Mouse (Mus musculus) lung, embryonic 16.5 days (tissue): ENCODE data around the gene Dnajb13. TPM values are rescaled to one million over a fixed set of nuclear protein-coding genes. Genes with fewer than 3 reads are reported as not detected.

Source experiments
- ATAC-seq: fragments of 200-750 bp; cut with Nextera tagmentation; 2 replicates; pipeline ENCODE4 v1.8.0; 2017; ENCODE audit warnings: low read depth, mild to moderate bottlenecking, moderate library complexity
- H3K27ac ChIP-seq: fragments of 300-500 bp; sonication (generic); 2 replicates; pipeline ENCODE4 v1.5.1; 2014; ENCODE audit warnings: mild to moderate bottlenecking, control low read depth, low read length
- H3K27me3 ChIP-seq: fragments of 300-500 bp; sonication (generic); 2 replicates; pipeline ENCODE4 v1.6.1; 2014; ENCODE audit warnings: low read depth, low read length, mixed read lengths; ENCODE audit not compliant: control insufficient read depth, insufficient read depth
- H3K36me3 ChIP-seq: fragments of 300-500 bp; sonication (generic); 2 replicates; pipeline ENCODE4 v1.6.1; 2014; ENCODE audit warnings: low read length; ENCODE audit not compliant: control insufficient read depth, insufficient read depth
- H3K4me1 ChIP-seq: fragments of 300-500 bp; sonication (generic); replicated peaks from 2 replicates; pipeline ENCODE4 v1.6.1; 2014; ENCODE audit warnings: low read length, mixed read lengths; ENCODE audit not compliant: control insufficient read depth, insufficient read depth
- H3K4me2 ChIP-seq: fragments of 300-500 bp; sonication (generic); 2 replicates; pipeline ENCODE4 v1.6.1; 2014; ENCODE audit warnings: low read depth, low read length, control low read depth
- H3K4me3 ChIP-seq: fragments of 300-500 bp; sonication (generic); 2 replicates; pipeline ENCODE4 v1.5.1; 2014; ENCODE audit warnings: mild to moderate bottlenecking, low read length, control low read depth
- H3K9ac ChIP-seq: fragments of 300-500 bp; sonication (generic); 2 replicates; pipeline ENCODE4 v1.6.1; 2014; ENCODE audit warnings: low read length, control low read depth
- H3K9me3 ChIP-seq: fragments of 300-500 bp; sonication (generic); 2 replicates; pipeline ENCODE4 v1.6.1; 2016; ENCODE audit warnings: low read length; ENCODE audit not compliant: control insufficient read depth
- WGBS: fragments of 180-500 bp; shearing (Covaris S2); extraction: QIAGEN DNeasy Blood & Tissue Kit; methylation state at CpG from one replicate; pipeline ENCODE4 v1.1.7; 2014; 5-methylcytosine and 5-hydroxymethylcytosine counted together
- polyA plus RNA-seq: library from polyadenylated mRNA; unstranded; fragments of >200 nt; fragmentation: Nextera tagmentation; extraction: Ambion mirVana; gene quantifications from 2 replicates; pipeline ENCODE4 v1.2.1, GENCODE M21; 2015

Gene Dnajb13
- polyA plus RNA-seq, 1 experiment from 2014 or later: 8.5 TPM

DNA sequence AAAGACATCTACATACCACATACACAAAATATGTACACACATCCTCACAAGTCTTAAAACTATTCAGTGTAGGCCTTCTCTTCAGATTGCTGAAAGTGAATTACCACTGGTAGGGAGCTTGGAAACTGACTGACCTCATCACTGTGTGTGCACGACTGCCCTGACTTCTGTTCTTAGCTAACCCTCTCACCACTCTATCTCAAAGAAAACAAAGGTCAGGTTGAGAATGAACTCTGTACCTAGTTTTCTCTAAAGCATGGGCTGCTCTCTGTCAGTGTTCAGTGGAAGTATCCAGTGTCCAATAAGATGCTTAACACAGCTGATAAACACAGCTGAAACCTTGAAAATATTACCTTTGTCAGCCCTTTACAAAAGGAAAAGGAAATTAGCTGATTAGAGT, 29.7 kb upstream of the Dnajb13 start:
- ATAC-seq: no peak
- Histone ChIP-seq H3K27ac (no peak overlapping the region), H3K9me3 (no peaks in the 10 kb centered on the region), H3K4me3 (no peak overlapping the region), H3K4me1 (no peaks in the 10 kb centered on the region), H3K9ac (no peak overlapping the region), H3K36me3 (peaks cover 7% of the 10 kb centered on the region), H3K4me2 (no peak overlapping the region), H3K27me3 (no peaks in the 10 kb centered on the region)
- 45% methylated on average over 1 of the region's 1 CpGs for WGBS

DNA sequence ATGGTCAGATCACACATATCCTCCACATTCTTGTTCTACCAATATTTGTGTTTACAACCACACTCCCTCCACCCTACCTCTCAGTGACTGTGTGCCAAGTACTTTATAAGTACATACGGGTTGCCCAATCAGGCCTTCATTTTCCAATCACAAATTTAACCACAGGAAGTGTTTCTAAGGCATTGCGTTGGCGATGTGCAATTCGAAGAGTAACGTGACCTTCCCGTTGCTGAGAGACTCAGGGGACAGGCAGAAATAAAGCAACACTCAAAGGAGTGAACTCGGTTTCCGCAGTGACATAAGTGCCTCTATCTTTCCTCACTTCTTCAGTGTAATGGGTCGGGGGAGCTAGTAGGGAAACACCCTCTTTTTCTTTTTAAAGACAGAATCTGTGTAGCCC, 24.8 kb upstream of the Dnajb13 start:
- Histone ChIP-seq H3K4me3 (no peak overlapping the region), H3K27ac (no peak overlapping the region), H3K36me3 (peaks cover 9% of the 10 kb centered on the region), H3K4me1 (peaks cover 6% of the 10 kb centered on the region), H3K4me2 (no peak overlapping the region), H3K27me3 (no peaks in the 10 kb centered on the region), H3K9ac (no peak overlapping the region), H3K9me3 (no peaks in the 10 kb centered on the region)
- ATAC-seq: no peak
- WGBS: 94% methylated on average over 9 of the region's 9 CpGs

DNA sequence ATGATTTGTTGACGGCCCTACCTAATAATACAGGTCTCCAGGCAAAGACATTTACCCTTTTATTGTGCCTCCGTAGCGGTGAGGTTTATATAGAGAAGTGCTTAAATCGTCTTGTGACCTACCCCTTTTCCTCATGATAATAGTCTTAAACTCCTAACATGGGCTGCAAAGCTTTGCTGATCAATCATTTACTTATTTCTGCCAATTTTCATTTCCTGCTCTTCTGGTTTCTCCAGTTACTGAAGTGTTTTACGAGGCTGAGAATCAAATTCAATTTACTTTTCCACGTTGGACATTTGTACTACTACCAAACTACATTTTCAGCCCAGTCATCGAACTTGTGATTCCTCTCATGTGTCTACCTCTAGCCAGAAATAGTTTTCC, 22.8 kb upstream of the Dnajb13 start:
- no peak for ATAC-seq
- Histone ChIP-seq H3K4me3 (peak overlapping the region; percentile 83), H3K36me3 (peaks cover 9% of the 10 kb centered on the region), H3K27ac (peak overlapping the region; percentile 84), H3K9ac (peak overlapping the region; percentile 87), H3K4me1 (peaks cover 12% of the 10 kb centered on the region), H3K9me3 (no peaks in the 10 kb centered on the region), H3K4me2 (peak overlapping the region; percentile 64), H3K27me3 (no peaks in the 10 kb centered on the region)
- WGBS: 21% methylated on average over 7 of the region's 7 CpGs

DNA sequence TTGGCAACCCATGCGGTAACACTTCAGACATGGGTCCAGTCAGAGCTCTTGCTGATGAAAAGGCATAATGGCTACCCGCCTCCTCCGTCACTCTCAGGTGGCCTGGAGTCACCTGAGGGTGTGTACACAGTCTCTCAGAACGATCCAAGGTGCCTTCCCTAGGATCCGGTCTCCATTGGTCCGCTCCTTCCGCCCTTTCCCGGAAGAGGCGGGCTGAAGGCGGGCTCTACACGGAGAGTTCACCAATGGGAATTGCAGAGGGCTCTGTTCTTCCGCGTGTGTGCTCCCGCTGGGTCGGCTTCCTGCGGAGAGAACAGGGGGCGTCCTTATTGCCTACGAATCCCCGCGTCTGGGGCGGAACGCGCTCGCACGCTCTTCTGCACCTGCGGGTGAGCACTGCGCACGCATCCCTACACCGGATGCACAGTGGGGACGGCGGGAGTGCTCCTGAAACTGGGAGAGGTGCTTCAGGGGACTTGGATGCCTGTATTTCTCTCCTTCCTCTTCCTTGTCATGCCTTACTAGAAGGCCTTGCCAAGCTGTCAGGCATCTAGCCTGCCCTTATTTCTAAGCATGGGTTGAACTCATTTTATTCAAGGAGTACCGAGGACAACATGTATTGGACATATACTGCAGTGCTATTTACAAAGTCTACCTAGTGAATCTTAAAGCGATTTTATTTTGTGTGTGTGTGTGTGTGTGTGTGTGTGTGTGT, 22.2 kb upstream of the Dnajb13 start, which contains the start of gene Coa4:
Coa4 (plus strand) TSS at position 268 of the 715 bp plus-strand sequence.
- Histone ChIP-seq H3K4me1 (peaks cover 12% of the 10 kb centered on the region), H3K9ac (peak within 1 kb of the TSS; percentile 87), H3K4me3 (peak within 1 kb of the TSS; percentile 83), H3K27ac (peak within 1 kb of the TSS; percentile 84), H3K4me2 (peak within 1 kb of the TSS; percentile 64), H3K9me3 (no peaks in the 10 kb centered on the region), H3K27me3 (no peaks in the 10 kb centered on the region), H3K36me3 (peaks cover 9% of the 10 kb centered on the region)
- under 1% methylated on average over 33 of the region's 33 CpGs for WGBS
- peak; percentile 99 for ATAC-seq

DNA sequence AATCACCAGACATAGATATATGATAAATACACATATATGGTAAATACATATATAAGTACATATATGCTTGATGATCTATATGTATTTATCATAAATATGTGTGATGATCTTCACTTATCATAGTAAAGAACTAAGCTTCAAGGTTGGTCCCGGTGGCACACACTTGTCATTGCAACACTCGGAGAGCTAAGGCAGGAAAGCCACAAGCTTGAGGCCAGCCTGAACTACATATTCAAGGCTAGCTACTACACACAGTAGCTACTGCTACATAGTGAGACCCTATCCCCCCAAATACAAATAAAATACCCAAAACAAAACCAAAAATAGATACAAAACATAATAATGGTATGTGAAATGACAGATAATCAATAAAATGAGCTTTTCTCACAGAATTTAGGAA, 21.1 kb upstream of the Dnajb13 start:
- WGBS: 76% methylated on average over 2 of the region's 2 CpGs
- no peaks in the 10 kb centered on the region for H3K27me3 ChIP-seq
- no peak overlapping the region for H3K27ac ChIP-seq
- no peak overlapping the region for H3K4me3 ChIP-seq
- ATAC-seq: no peak
- H3K9ac ChIP-seq: no peak overlapping the region
- no peaks in the 10 kb centered on the region for H3K9me3 ChIP-seq
- H3K4me2 ChIP-seq: no peak overlapping the region
- H3K4me1 ChIP-seq: peaks cover 12% of the 10 kb centered on the region
- H3K36me3 ChIP-seq: peaks cover 9% of the 10 kb centered on the region

DNA sequence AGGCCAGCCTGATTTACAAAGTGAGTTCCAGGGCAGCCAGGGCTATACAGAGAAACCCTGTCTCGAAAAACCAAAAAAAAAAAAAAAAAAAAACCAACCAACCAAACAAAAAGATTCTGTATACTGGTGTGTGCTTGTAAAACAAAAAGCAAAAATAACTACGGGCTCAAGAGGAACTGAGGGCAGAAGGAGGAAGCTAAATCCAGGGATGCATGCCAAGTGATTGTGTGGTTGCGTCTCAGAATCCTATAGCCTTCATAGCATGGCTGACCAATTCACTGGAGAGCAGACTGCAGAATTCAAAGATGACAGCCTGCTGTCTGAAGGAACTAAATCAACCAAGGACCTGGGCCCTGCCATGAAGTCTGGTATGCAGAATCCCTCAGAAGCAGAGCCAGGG, 19.5 kb upstream of the Dnajb13 start:
- WGBS: 72% methylated on average over 3 of the region's 3 CpGs
- H3K36me3 ChIP-seq: peaks cover 1% of the 10 kb centered on the region
- peaks cover 12% of the 10 kb centered on the region for H3K4me1 ChIP-seq
- no peaks in the 10 kb centered on the region for H3K27me3 ChIP-seq
- H3K4me2 ChIP-seq: no peak overlapping the region
- H3K9me3 ChIP-seq: no peaks in the 10 kb centered on the region
- peak overlapping the region; percentile 43; the same call in 1 of the 2 replicates for H3K27ac ChIP-seq
- H3K4me3 ChIP-seq: no peak overlapping the region
- no peak for ATAC-seq
- H3K9ac ChIP-seq: no peak overlapping the region

DNA sequence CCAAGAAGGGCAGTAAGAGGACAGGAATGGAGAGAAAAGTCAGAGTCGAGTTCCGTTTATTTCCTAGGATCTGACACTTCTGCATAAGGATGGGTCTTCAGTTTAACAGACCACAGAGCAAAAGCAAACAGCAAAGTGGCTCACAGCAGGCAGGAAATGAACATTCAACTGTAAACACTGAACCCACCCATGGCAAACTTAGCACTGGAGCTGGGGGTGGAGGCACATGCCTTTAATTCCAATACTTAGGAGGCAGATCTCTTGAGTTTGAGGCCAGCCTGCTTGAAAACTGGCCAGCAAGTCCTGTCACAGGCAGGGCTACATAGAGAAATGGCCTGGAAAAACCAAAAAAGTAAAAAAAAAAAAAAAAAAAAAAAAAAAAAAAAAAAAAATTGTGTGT, 18.7 kb upstream of the Dnajb13 start:
- 15% methylated on average over 2 of the region's 2 CpGs for WGBS
- H3K9ac ChIP-seq: peak overlapping the region; percentile 26; the same call in 1 of the 2 replicates
- H3K4me2 ChIP-seq: peak overlapping the region; percentile 16; the same call in 1 of the 2 replicates
- H3K9me3 ChIP-seq: no peaks in the 10 kb centered on the region
- H3K27me3 ChIP-seq: no peaks in the 10 kb centered on the region
- no peak for ATAC-seq
- peaks cover 12% of the 10 kb centered on the region for H3K4me1 ChIP-seq
- H3K36me3 ChIP-seq: no peaks in the 10 kb centered on the region
- H3K27ac ChIP-seq: peak overlapping the region; percentile 70
- H3K4me3 ChIP-seq: no peak overlapping the region

DNA sequence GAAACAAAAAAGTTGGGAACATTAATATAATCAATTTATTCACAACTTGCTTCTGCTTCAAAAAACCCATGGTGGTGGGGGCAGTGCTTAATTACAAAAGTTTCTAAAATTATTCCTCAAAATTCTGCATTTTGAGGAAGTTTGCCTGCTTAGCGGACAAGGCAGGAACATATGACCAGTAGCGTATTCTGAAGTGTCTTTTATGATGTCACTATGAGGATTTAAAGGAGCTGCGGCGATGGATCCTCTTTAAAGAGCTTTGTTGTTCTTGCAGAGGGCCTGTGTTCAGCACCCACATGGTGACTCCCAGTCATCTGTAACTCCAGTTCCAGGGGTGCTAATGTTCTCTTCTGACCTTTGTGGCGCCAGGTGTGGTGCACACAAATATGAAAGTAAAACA, 16.0 kb upstream of the Dnajb13 start:
- no peak for ATAC-seq
- Histone ChIP-seq H3K4me2 (no peak overlapping the region), H3K27me3 (no peaks in the 10 kb centered on the region), H3K9ac (no peak overlapping the region), H3K4me1 (peaks cover 6% of the 10 kb centered on the region), H3K9me3 (no peaks in the 10 kb centered on the region), H3K27ac (no peak overlapping the region), H3K36me3 (no peaks in the 10 kb centered on the region), H3K4me3 (no peak overlapping the region)
- WGBS: 85% methylated on average over 5 of the region's 5 CpGs

DNA sequence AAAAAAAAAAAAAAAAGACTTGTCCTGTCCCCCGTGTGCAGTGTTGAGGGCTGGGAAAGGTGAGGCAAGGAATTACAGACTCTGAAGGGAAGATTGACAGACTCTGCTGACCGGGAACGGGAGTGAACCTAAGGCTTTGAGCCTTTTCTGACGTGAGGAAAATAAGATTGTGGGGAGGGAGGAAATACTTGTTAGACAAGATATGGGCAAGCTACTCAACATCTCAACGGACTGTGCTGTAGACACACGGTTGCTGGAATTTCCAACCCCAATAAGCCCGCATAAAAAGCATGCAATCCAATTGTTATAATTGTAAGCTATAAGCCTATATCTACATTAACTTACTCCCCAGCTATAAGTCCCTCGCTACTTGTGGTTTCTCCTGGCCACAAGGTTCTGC, 9.9 kb upstream of the Dnajb13 start:
- ATAC-seq: no peak
- Histone ChIP-seq H3K27me3 (no peaks in the 10 kb centered on the region), H3K27ac (no peak overlapping the region), H3K4me1 (no peaks in the 10 kb centered on the region), H3K4me3 (no peak overlapping the region), H3K4me2 (no peak overlapping the region), H3K9ac (no peak overlapping the region), H3K36me3 (no peaks in the 10 kb centered on the region), H3K9me3 (no peaks in the 10 kb centered on the region)
- 59% methylated on average over 8 of the region's 8 CpGs for WGBS
